Mouse (Mus musculus) testis, postnatal 14 days (tissue): Measurements from ENCODE around the gene Pef1.
A peak's percentile ranks its signal among the peaks of the same experiment; 100 is the strongest.

ENCODE experiments used
- DNase-seq: peaks from one replicate; pipeline ENCODE4 v3.0.0; 2021; ENCODE audit warnings: low spot score

Gene Pef1

DNA sequence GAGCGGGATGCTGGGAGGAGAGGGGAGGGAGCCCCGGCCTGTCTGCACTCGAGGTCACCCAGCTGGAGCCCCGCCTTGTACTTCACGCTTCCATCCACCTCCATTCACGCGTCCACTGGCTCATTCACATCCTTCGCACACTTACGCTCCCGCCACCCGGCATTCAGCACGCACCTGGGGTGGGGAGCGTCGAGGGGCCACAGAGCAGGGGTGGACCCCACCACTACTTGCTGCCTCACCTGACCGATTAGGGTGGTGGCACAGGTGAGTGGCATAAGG lies 36.8 kb downstream of the Pef1 start, which contains the start of gene Hcrtr1:
Gene Hcrtr1 (minus strand): TSS at position 146 of the 279 bp plus-strand sequence.
- DNase-seq: no peak

DNA sequence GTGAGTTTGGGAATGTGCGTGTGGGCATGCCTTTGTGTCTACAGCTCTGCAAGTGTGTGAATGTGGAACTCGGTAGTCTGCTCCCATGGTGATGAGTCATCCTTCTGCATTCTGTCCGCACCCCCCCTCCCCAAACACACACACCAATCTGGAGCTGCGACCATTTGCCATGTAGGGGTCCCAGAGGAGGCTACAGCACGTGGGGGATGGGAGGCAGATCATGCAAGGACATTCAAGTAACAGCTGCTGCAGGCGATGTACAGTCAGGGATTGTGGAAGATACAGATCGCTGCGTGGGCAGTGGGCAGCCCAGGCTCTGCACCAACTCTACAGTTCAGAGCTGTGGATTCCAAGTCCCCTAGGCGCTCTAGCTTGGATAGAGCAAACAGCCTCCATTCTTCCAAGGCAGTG lies 38.6 kb downstream of the Pef1 start:
- no peak for DNase-seq

DNA sequence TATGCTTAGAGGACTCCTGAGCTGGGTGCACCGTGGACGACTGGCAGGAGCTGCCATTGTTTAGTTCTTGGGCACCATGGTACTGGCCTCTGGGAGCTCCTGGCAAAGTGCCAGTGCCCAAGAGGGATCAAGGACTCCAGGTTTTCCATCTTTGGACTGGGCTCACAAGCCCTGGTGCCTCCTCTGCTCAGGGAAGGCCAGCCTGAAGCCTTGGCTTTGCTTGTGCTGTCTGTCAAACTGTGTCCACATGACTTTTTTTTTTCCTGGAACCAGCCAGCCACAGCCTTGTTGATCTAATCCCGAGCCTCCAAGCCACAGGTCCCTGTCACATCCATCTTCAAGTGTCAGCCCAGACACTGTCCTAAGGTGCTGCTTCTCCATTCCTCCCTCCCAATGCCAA lies 39.4 kb downstream of the Pef1 start:
- DNase-seq: no peak

DNA sequence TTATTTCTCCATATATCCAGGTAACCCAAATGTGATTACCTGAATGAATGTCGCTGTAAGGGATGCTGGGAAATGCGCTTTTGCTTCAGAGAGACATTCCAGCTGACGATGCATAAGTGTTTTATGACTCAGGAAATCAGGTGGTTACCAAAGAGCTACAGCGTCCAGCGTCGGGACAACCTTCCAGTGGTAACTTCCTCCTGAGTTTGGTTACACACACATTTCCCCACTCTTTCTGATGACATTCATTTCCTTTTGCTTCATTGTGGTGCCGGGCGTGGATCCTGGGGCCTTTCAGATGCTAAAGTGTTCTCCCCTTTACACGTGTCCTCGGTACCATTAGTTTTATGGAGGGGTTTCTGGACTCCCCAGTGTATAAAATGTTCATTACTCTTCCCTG lies 46.0 kb downstream of the Pef1 start:
- no peak for DNase-seq

DNA sequence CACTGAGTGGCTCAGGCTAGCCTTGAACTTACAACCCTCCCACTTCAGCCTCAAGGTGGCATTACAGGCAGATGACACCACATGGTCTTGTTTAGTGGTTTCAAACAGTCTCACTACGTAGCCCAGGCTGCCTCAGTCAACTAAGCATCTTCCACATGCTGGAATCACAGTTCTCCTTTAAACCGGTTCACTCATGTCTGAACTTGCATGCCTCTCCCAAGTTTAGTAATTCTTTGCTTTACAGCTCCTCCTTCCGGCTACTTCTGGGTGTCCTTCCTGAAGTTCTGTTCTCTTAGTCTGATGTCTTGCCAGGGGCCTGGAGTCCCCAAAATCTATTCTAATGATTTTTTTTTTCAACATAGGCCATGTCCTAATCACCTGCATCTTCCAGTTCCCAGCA lies 51.9 kb downstream of the Pef1 start:
- DNase-seq: no peak

DNA sequence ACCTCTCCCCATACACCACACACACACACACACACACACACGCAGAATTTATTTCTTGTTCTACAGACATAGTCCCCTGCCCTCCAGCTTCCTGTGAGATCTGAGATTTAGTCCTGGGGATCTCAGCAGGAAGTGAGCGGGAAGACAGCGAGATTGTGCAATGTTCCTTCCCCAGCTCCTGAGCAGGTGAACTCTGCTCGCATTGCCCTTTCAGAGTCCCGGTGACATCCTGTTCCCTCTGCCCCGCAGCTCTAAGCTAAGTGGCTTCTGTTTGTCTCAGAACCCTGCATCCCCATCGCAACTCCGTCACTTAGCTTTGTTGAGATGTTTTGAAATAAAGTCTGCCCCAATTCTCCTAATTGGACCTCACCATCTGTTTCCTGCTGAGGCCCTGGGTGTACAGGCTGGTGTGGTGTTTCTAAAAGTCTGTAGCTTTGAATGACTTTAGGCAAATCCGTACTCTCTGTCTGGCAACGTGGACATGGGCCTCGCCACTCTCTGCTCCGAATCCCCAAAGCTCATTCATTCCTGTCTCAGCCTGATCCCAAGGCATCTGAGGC lies 54.5 kb downstream of the Pef1 start:
- DNase-seq: no peak

DNA sequence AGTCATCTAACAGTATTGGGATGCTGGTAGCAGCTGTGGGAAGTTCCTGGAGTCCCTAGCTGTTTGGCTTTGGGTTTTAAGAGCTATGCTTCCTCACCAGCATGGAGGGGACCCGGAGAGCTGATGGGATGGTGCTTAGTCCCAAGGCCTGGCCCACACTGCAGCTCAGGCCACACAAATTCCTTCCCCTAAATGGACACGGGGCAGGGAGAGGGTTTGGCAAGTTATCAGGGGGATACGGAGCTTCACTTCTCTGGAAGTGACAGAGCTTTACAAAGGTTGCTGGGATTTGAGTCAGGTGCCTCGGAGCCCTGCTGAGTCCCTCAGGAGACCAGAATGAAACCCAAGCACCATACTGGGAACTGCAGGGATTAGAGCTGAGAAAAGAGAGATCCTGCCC lies 59.0 kb downstream of the Pef1 start:
- no peak for DNase-seq

DNA sequence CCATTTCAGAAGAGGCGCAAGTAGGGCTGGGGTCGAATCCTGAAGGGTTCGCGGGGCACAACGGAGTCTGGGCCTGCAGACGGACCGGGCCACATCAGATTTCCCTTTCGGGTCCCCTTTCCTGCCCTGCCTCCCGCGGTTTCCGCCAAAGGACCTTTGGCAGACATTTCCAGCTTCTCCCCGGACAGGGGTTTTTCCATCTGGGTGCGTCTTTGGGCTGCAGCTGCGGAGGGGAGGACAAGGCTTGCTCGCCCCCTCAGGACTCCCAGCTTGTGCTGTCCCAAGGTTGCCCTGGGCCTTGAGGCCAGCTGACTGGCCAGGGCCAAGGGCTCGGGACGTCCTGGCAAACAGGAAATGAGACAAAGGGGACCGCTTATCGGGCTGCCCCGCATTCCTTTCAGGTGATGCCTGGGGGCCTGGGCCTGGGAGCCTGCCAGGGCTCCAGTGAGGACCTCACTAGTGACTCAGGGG lies 61.1 kb downstream of the Pef1 start:
- DNase-seq: no peak

DNA sequence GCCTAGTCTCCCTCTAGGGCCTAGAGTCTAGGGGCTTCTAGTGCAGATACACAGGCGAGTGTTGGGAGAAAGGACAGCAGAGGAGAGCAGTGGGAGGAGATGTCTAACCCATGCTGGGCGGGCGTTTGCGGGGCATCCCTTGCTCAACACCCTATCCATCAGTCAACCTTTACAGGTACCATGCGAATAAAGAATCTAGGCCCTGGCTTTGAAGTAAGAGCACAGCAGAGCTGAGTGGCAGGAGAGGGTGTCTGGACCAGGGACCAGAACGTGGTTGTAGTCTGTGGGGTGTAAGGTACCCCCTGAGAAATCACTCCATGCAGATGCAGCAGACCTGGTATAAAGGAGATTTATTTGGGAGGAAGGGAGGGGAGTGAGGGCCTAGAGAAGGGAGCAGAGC lies 61.8 kb downstream of the Pef1 start:
- no peak for DNase-seq

DNA sequence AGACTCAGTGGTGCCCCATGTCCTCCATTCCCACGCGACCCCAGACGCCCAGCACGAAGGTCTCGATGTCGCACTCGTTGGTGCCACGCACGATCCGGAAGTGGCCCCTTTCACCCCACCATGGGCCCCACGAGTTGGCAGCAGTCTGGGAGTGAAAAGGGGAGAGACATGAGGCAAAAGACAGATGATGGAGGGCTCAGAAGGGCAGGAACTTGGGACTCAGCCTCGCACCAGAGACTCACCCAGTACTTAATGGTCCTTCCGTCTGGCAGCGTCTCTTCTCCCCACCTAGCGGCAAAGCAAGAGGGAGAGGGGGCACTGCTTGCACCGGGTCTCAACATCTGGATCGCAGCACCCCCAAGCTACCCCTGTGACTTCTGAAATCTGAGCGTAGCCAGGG lies 63.7 kb downstream of the Pef1 start:
- no peak for DNase-seq

DNA sequence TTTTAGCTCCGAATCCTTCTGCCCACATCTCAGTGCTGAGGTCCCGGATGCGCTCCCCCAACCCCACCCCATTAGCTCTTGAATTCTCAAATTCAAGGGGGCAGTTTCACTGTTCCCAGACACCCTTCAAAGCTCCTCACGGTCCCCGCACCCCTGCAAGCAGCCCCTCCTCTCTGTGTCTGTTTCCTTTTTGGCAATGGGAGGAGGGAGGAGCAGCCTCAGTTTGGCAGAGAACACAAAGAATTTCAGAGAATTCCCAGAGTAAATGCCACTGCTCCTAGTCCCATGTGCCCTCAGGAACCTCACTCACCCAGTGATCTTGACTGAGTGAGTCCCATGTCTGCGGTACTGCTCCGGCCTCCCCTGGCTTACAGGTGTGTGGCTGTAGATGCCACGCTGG lies 64.2 kb downstream of the Pef1 start:
- no peak for DNase-seq

DNA sequence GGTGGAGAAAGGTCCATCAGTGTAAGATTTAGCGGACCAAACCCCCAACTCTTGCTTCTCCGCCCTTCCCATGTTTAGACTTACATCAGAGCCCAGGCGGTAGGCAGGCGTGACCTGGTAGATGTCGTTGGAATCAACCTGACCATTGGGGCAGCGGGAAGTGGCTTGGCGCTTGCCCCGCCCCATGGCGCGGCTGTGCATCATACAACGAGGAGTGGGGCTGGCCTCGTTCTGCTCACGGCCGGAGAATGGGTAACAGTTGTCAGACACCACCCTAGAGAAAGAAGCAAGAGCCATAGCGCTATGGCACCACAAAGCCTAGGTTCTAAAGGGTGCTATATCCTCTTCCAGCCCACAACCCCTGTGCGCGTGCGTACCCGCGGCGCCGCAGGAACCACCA lies 65.0 kb downstream of the Pef1 start:
- no peak for DNase-seq

DNA sequence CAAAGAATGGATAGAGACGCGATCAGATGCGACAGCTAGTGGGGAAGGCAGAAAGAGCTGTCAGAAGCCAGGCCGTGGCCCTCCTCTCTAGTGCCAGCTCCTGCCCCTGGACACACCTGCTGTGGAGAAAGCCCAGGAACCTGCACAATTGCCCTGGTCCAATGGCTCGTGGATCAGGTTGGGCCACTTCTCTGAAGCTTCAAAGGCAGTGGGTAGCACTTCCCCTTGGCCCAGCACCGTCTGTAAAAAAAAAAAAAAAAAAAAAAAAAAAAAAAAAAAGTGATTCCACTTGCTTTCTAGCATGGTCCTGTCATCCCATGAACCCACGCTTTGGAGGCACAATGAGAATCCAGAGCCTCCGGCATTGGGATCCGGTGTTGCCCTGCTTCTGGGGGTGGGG lies 65.5 kb downstream of the Pef1 start:
- DNase-seq: no peak

DNA sequence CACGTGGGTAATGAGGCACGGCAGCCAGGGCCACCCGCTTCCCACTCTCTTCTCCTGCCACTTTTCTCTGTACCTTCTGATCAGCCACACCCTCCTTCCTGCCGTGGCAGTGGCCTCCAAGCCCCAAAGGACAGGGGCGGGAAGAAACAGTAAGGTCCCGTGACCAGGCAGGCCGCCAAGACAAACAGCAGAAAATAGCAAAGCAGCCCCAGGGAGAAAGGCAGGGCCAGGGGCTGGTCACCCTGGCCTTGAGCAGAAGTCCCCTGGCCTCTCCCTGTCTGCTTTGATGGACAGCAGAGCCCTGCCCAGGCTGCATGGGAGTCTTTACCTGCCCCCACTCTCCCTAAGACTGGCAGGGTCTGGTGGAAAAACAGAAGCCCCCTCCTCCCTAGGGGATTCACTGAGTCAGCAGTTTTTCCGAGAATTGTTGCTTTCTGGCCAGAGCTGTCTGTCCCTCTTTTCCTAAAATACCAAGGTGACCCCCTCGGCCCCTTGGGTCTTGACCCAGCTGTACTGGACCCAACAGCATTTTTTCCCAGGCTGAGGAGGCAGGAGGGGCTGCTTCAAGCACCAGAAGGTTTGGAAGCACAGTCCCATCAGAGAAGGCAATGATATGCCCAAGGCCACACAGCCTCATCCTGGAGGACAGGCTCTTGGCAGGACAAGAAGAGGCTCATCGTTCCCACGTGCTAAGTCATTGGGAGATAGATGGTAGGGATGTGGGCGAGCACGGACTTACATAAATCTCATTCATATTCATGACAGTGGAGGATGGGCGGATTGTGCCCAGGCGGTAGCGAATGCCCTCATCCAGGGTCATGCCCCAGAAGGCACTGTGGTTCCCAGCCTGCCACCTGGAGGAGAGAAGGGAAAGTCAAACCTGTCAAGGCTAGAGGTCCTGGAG lies 66.2 kb downstream of the Pef1 start:
- DNase-seq: peak; percentile 78

DNA sequence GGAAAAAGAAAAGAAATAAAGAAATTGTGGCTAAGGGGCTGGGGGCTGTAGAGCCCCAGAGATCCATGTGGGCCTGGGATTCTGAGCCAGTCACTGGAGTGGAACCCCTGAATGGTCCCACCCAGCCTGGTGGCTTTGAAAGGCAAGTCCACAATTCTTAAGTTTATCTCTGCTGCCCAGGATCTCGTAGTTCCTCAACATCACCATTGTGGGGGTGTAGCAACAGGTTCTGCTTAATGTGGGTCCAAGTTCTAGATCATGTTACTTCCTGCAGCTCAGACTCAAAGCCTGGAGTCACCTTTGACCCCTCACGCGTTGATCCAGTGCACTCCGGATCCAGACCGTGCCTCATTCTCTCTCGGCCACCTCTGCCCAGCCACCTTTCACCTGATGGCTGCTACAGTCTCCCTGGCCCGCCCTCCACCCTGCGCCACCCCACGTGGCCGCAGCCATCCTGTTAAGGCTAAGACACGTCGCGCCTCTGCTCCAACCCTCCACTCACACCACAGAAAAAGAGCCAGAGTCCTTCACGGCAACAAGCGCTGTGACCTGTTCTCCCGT lies 67.1 kb downstream of the Pef1 start:
- DNase-seq: no peak

DNA sequence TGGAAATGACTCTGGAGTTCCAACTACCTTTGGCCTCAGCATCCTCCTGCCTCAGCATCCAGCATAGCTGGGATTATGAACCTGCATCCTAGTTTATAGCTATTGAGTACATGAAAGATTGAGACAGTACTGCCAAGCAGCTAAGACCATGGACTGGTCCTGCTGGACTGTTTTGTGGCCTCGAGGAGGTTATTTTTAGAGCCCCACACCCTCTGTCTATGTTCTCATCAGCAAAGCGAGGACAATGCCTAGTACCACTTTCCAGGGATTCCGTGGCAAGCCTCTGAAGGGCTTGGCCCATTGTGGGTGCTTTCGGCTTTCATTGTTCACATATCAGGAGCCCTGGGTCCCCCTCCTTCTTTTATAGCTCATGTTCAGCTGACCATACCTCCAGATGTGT lies 68.0 kb downstream of the Pef1 start:
- no peak for DNase-seq

DNA sequence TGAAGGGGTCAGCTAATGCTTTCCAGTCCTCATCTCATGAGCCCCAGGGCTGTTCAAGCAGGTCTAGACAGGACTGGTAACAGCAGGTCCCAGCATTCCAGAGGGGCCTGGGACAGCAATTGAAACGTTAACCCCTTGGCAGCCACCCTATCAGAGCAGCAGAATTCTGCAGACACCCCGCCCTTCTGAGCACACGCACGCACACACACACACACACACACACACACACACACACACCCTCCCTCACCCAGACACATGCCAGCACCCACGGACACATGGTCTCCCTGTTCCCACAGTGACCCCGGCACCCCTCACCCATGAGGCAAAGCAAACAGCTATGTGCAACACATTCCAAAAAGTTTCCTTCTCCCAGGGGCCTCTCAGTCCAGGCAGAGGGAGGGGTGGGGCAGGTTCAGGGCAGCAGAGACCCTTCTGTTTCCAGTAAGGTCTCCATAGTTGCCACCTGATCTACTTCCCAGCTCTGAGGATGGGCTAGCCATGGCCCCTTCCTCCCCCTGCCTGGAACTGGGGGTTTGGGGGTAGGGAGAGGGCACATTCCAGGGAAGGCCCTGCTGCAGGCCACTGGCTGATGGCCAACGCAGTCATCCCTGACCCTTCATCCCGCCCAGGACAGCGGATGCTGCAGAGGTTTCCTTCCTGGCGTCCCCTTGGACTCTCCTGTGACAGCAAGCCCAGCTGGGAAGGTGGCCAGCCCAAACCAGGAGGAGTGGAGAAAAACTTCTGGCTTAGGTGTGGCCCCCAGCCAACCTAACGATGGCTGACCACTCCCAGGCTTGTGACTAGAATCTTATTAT lies 69.8 kb downstream of the Pef1 start:
- peak; percentile 56 for DNase-seq

DNA sequence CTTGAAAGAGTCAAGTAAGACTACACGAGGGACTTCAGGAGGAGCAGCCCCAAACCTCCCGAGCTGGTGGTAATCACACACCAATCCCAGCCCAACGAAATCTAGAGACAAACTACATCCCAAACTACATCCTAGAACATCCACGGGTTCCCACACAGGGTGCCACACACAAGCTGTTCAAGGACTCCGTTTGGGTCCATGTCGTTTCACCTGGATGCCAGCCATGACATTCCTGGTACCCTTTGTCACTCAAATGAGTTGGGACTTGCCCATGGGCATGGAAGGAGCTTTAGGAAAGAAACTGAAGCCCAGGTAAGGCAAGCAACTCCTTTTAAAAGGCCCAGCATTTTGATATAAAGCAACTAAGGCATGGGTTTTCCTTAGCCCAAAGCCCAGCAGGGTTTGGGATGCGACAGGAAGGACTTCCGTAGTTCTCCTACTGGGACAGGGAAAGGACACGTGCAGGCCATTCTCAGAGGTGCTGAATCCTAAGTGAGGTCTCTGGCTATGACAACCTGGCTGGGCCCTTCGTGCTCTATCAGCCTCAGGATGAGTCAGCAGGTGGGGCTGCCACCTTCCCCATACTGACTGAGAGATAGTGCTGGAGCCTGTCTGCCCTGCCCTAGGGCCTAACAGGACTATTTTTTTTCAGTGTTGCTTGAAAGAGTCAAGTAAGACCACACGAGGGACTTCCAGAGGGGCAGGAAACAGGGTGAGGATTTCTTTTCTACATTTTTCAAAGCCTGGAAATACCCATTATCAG lies 70.9 kb downstream of the Pef1 start:
- no peak for DNase-seq

DNA sequence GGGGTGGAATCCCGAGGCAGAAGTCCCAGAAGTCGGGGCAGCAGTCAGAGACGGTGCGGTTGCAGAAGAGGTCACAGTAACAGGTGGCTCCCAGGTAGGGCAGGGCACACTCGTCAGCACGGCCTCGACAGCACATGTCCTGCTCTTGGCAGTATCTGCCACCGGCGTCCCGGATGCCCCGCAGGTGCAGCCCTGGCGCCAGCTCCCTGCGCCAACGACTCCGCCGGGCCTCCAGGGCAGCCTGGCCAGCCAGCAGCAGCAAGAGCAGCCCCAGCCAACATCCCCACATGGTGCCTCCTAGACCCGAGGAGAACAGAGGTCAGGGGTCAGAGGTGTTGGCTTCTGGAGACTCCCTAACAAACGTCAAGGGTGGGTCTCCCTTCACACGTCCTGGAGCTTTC lies 71.6 kb downstream of the Pef1 start:
- DNase-seq: no peak

DNA sequence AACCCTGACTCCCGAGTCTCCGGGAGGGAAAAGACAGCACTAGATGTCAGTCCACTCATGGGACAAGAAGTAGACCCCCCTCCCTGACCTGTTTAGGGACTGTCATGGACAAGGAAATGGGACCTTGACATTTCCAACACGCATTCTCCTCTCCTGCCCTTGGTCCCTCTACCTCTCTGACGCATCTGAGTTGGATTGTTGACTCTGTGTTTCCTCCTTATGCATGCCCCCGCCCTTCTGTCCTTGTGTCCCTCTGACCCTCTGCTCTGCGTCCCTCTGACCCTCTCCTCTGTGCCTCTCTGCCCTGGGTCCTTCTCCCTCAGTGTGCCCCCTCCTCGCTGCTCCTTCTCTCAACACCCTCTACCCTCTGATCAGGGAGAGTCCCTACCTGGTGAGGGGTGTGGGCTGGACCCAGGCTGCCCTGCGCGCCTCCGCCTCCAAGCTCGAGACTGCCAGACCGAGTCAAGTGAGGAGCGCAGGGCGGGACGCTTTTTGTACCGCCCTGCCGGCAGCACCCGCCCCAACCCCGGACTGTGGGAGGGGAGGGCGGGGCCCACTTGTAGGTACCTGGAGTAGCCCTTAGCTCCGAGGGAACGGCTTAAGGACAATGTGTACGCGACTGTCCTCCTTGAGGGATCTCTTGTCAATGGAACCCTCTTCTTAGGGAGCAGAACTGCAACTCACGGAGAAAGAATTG lies 72.1 kb downstream of the Pef1 start:
- peak; percentile 38 for DNase-seq

DNA sequence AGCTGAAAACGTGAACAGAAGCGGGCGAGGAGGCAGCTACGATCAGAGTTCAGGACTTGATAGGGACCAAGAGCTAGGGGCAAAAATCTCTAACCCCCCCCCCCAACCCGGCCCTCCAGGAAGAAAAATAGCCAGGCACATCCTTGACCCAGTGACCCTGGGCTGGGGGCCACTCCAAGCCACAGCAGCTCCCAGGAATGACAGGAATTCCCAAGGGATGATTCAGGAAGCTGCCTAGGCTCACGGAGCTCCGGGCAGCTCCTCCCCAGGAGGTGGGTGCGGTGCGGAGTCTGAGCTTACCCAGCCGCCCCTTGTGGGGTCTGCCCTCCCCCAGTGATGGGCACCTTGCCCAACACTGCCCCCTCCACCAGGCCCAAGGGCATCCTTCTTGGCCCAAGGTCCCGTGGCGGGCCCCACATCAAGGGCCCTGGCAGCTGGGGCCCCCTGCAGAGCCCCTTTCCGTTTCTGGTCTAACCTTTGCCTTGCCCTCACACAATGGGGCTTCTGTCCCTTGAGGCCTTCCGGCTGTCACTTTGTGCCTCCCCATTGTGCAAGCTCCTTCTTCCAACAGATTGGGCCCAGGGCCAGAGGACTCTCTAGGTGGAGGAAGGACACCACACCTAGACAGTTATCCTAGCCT lies 72.8 kb downstream of the Pef1 start, which contains the start of gene Tinagl1:
Gene Tinagl1 (minus strand): TSS at position 51 of the 640 bp plus-strand sequence.
- no peak for DNase-seq
